Mouse (Mus musculus) thymus, adult 2 months (tissue): ENCODE data around the gene Cdc42ep2.

Experiments
- CTCF ChIP-seq: fragments of 200-500 bp; IDR thresholded peaks from 2 replicates; pipeline ENCODE4 v1.5.1; 2012; ENCODE audit warnings: mild to moderate bottlenecking, control low read depth, low read length, moderate library complexity, borderline replicate concordance; ENCODE audit not compliant: control insufficient read depth, poor library complexity, insufficient read depth; ENCODE audit errors: extremely low read depth
- POLR2A ChIP-seq: fragments of 200-500 bp; IDR thresholded peaks from 2 replicates; pipeline ENCODE4 v1.6.1; 2012; ENCODE audit warnings: mild to moderate bottlenecking, low read length, control low read depth, moderate library complexity; ENCODE audit not compliant: control insufficient read depth, poor library complexity, insufficient read depth; ENCODE audit errors: extremely low read depth

- TF ChIP-seq POLR2A (no peak), CTCF (no peak)
Observed at GRCm38 (mm10) chr19:5892735-5893134, 31.9 kb downstream of the Cdc42ep2 start.
